Mouse (Mus musculus): ENCODE measurements at regions not wholly inside any gene's neighbourhood (a gene's known extent, or its start where the extent isn't known, plus 50 kb on each side); places are given as distances from the start of the nearest gene placed in this dataset.

DNA sequence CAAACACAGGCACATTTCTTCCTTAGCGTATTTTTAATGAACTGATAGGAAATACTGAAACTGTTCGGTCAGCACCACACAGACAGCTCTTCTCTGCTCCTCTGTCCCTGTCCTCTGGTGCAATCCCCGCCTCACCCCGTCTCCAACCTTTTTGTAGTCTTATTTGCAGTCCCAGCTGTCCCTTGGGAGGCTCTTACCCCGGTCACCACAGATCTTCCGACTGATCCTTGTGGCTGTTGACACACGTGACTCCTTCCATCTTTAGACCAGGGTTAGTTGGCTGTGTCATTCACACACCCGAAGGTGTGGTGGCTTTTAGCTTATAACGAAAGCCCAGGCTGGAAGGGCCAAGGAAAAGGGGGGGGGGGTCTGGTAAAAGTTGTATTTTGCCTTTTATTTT is 56.4 kb downstream of the Cyp26a1 start:
- DNase-seq (ENCODE audit: extremely low spot score) = no peak

DNA sequence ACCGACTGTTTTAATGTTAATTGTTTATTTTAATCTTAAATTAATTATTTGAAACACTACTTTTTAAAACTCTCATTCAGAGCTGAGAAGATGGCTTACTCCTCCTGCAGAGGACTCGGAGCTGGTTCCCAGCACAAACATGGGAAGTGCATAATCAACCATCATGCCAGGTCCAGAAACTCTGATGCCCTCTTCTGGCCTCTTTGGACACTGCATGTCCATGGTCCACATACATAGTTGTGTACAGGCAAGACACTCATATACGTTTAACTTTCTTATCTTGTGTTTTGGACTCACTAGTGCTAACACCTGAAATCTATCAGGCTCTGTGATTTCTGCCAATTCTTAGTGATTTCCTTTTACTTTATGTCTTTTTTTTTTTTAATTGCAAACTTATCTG is 57.8 kb downstream of the Cyp26a1 start:
- DNase-seq (ENCODE audit: extremely low spot score) = no peak

DNA sequence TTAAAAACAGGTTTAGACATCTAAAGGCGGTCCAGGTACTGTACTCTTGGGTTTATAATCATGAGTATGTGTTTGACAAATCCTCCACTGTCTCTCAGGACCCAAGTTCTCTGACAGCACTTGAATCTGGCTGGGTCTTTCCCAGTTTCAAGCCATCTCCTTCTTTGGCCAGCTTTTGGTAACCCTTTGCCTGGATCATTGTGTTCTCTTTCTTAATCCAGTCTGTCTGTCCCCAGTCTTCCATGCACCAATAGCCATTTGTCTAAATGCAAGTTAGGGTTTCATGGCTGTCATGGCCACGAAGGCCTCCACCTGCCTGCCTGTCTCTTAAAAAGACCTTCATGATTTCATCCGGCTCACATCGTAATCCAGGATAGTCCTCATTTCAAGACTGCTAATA is 71.8 kb downstream of the Cyp26a1 start:
- no peak for DNase-seq (ENCODE audit: extremely low spot score)

DNA sequence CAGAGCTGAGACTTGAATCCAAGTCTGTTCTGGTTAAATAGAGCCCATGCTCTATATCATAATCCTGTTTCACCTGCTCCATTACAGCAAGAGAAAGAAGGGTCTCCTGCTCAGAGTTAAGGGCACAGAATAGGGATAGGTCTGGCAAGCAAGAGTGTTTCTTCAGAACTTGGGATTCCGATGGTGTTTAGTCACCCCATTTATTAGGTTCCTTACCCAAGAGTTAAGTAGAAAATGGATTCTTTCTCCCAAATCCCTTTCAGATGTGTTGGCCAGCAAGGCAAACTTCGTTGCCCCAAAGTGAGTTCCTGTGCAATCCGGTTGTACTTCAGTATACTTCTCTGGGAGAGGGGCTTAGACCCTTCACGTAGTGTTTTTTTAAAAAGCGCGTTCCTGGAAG is 74.4 kb downstream of the Cyp26a1 start:
- no peak for DNase-seq (ENCODE audit: extremely low spot score)

DNA sequence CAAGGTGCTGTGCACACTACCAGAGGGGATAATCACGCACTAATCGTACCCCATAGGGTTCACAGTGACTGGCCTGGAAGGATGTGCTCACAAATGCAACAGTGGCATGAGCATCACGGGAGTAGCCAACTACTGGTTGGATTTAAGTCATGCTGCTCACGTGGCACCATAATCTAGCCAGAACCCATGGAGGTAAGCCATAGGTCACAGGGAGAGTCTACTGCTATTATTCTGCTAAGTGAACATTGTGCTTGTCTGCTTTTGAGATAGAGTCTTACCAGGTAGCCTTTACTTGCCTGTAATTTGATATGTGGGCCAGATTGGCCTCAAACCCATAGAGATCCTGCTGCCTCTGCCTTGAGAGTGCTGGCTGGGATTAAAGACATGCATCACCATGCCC is 77.0 kb downstream of the Cyp26a1 start:
- no peak for DNase-seq (ENCODE audit: extremely low spot score)

DNA sequence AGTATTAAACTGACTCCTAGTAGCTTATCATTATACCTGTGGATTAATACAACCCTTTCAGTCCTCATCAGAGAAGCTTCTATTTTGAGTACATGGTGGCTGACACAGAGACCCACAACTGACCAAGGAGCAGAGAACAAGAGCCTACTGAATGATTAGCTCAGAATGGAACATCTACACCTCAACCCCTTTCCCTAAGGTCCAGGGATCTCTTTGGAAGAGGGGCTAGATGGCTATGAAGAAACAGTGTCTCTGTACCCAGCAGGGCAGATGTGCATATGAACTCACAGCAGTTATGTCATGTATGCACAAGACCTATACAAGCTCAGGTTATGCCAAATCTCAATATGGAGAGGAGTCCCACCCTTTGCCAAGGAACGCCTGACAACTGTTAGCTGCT is 77.4 kb downstream of the Cyp26a1 start:
- DNase-seq (ENCODE audit: extremely low spot score) = no peak

DNA sequence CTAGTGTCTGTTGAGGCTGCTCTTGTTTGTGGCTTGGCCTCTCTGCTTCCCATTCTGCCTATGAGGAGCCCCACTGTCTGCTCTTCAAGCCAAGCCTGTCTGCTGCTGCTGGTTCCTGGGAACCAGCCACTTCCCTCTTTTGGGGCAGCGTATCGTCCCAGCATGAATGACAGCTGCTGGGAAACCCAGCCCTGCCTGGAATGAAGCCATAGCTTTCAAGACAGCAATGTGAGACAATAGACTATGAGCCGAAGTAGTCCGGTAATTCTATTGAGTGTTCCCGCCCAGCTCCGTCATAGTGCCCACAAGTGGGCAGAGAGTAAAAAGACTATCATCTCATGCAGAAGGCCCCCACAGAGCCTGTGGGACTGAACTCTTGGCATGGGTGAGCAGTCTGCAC is 80.4 kb downstream of the Cyp26a1 start:
- DNase-seq (ENCODE audit: extremely low spot score) = no peak

DNA sequence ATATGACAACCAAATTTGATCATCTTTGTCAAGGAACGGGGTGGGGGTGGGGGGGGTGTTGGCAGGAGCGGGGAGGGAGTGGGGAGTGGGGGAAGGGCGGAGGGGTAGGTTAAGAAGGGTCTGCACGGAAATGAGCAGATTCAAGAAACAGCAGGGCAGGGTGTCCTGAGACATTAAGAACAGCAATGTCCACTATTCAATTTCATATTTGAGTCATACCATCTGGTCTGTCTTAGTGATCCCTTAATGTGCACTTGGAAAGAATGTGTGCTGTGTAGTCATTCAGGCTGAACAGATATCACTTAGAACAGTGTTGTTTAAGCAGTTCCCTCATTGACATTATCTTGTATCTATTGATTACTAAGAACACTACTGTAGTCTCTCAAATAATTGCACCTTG is 81.0 kb downstream of the Cyp26a1 start:
- no peak for DNase-seq (ENCODE audit: extremely low spot score)

DNA sequence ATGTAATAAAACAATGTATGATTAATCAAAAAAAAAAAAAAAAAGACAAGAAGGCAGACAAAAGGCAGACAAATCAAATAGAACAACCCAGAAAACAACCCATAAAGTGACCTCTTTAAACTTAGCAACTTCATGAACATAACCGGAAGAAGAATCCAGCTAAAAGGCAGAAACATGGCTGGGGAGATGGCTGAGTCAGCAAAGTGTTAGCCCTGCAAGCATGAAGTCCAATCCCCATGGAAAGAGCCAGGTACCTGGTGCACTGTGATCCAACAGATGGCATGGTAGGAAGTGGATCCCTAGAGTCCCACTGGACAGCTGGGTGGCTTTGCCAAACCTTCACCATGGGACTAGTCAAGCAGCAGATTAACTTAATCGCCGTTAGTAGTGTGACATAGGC is 90.9 kb downstream of the Cyp26a1 start:
- DNase-seq (ENCODE audit: extremely low spot score) = no peak

DNA sequence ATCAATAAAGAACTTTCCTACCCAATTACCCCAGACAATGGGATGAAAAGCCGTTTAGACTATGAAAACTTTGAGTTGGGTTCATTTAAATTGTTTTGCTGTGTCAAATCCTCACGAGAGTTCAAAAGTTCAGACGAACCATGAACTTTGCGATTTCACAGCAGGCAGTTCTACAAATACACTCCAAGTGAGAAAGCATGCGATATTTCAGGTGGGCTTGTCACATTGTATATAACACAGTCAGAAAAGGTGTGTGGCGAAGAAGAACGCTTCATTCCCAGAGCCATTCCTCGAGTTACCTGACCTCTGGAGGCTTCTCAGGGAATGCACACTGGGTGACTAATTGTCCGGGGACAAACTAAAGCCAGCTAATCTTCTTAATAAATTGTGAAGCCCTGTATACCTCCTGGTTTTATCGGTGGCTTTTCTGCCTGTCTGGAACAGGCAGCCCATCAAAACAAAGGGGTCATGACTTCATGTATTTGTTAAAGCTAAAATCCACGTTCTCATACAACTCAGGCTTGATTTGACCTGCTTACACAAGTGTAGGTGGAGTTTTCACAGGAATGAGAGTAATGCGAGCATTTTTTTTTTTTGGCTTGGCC is 92.1 kb downstream of the Cyp26a1 start:
- DNase-seq (ENCODE audit: extremely low spot score) = peak; percentile 33

DNA sequence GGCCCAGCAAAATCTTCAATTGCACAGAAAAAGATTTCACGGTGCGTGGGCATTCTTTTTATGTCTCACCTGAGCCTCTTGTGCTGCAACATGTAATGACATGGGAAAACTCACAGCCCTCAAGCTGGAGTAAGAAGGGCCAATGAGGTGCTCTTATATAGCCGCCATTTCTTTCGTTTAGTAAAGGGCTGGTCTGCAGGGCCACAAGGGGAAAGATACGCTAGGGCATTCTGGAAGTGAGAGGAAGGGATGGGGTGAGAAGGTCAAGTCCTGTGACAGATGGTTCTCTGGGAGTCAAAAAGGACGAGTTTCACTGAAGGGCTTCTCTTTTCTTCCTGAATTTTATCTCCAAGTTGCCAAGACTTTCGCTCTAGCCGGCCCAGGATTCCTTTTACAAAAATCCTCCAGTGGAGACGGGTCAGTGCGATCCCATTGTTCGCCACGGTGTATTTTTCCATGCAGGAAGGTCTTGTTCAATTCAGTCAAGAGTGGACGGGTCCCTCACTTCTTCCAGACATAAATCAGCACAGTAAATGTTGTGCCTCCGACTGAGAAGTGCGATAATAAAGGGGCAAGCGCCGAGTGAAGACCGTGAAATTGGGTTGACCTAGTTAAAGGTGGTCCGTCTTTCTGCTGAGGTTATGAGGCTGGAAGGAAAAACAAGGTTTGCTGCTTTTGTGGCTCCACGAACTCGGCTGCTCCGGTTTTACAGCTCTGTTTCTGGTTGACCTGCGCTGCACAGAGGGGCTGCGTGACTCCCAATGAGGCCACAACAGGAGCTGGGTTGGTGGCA is 92.9 kb downstream of the Cyp26a1 start:
- peak; percentile 59 for DNase-seq (ENCODE audit: extremely low spot score)

DNA sequence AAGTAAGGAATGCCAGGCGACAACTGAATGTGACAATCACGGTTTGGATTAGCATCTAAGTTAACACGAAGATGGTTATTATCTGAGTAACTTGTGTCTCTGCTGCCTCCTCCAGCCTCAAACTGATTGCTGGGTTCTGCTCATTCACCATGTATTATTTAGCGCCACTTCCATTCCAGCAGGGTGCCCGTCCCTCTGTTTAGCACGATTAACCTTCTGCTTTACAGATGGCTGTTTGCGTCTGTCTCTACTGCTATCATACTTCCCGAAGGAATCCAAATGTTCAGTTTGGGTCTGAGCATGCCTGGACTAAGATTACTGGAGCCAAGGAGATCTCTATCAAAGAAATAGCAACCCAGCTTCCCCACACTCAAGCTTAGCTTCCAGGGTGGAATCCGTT is 95.6 kb downstream of the Cyp26a1 start:
- no peak for DNase-seq (ENCODE audit: extremely low spot score)

DNA sequence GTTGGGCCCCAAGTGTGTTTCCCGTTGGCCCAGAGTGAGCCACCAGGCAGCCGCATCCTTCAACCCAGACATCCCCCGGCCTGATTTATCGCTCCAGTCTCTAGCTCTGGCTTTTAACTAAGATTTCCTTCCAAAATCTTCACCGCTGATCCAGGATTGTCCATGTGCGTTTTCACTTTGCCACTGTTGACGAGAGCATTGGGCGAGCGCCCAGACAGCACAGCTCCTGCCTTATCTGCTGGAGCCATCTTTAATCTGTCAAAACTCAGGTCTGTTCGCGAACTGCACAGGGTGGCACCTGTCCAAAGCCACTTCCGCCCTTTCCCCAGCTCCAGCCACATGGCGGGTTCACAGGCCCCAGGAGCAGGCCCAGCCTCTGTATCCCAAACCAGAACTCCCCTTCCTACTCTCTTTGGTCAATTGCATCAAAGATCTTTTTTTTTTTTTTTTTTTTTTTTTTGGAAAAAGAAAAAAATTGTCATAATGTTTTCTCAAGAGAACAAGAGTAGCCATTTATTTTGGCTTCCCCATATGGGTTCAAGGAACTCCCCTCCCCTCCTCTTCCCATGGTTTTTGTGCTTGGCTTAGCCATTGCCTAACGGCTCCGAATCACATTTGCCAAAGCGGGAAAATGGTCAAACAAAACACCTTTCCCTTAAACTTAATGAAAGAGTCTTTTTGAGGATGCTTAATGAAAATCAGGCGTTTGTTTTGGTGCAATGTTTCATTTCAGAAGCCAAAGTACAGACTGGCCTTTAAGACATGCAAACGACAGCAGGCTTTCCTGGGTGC is 98.2 kb downstream of the Cyp26a1 start:
- DNase-seq (ENCODE audit: extremely low spot score) = no peak

DNA sequence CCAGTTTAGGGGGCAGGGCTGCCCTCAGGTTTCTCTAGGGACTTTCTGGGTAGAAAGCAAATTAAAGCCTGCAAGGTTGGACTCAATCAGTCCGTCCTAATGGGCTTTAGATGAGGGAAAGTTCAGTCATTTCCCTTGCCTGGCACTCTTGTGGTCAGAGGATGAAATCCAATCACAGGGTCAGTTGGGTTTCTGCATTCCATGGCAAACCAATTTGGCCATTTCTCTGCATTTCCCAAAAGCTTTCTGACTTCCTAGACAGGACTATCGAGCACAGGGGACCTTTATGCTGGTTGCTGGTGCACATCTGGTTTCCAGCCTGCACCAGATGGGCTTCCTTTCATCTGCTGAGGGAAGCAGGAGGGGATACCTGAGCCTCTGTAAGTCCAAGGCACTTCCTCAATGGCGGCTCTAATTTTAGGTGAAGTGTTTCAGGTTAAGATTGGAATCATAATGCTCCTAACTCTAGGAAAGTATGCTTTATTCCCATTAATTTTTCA is 102.6 kb downstream of the Cyp26a1 start:
- DNase-seq (ENCODE audit: extremely low spot score) = no peak

DNA sequence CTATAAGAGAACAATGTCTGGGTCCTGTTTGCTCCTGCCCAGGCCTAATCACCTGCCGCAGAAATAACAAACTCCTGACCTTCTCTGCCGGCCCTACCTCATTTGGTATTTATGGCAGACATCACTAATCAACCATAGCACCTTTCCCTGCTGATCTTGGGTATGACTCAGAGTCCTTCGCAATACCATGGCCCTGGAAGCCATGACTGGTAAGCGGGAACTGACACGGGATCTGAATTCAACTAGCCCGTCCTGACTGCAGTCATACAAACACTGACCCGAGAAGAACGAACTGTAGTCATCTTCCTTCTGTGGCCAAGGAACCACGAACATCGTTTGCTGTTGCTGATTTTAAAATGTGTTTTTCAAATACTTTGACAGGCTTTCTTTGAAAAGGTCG is 112.1 kb downstream of the Cyp26a1 start:
- DNase-seq (ENCODE audit: extremely low spot score) = no peak

DNA sequence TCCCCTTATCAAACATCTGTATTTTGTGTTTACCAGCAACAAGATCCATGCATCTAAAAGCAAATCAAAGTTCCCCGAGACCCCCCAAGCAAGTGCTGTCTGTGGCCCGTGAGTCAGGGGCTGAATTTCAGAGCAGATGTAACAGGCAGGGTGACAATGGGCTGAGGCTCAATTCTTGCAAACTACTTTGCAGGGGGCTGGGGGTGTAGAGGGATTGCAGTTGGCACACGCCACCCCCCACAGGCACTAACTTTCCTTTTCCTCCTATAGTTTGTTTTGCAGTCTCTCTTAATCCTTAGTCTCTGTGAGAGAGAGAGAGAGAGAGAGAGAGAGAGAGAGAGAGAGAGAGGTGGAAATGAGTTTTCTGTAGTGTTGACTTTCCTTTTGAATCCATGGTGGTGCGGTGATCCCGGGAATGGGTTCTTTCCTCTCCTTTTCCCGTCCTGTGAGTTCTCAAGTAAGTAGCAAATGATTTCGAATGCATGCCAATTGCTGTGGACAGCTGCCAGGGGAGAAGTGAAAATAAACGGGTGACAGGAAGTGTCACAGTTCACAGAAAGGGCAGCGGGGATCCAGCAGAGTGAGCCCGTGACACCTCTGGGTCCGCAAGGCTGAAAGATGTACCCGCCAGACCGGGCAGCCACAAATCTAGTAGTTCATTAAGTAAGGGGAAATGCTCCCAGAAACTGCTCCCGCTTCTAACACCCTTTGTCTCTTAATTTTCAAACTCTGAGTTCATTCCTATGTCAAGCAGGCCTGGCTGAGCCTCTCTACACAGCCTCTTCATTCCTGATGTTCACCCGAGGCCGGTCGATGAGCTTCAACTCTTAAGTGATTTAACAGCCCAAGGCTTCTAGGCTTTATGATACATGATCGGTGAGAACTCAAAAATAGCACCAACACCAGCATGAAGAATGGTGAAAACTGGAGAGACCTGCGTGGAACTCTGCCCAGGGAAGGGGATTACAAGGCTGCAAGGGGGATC is 116.8 kb downstream of the Cyp26a1 start:
- peak; percentile 55 for DNase-seq (ENCODE audit: extremely low spot score)

DNA sequence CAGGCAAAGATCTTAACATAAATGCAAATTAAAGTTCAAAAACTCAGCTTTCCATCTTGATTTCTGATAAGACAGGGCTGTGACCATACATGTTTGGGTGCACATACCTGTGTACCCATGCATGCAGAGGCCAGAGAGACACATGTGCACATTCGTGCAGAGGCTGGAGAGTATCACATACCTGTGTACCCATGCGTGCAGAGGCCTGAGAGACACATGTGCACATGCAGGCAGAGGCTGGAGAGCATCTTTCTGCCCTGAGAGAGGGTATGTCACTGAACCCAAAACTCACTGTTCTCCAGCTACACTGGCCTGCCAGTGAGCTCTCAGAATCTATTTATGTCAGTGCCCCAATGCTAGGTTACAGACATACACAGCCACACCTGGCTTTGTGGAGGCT is 118.0 kb downstream of the Cyp26a1 start:
- peak; percentile 9 for DNase-seq (ENCODE audit: extremely low spot score)

DNA sequence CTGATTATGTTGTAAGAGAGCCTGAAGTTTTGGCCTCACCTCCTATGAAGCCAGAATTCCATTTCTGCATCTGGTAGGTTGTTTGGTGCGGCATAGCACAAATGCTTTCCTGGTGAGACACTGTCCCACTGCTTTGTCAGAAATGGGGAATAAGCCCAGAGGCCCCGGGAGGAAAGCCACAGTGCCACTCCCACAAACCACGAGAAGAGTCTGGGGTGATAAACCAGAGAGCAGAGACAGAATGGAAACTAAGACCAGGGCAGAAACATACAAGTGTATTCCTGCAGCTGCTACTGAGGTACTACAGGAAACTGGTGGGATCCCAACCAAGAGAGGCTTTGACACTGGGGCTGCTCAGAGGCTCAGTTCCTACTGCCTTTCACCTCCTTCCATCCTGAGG is 123.6 kb downstream of the Cyp26a1 start:
- DNase-seq (ENCODE audit: extremely low spot score) = no peak

DNA sequence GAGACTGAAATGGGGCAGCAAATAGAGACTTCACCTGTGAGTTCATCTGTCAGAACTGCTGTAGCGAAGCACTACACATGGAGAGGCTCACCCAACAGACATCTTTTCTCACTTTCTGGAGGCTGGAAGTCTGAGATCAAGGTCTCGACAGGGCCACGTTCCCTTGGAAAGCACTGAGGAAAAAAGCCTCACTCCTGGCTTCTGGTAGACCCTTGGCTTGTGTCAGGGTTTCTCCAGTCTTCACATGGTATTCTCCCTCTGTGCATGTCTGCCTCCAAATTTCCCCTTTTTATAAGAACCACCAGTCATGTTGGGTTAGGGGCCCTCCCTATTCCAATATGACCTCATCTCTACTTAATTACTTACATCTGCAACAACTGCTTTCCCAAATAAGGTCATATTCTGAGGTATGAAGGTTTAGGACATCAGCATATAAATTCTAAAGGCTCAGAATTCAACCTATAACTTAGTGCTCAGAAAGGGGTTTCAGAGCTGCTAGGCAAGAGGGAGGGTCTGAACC is 124.1 kb downstream of the Cyp26a1 start:
- no peak for DNase-seq (ENCODE audit: extremely low spot score)

DNA sequence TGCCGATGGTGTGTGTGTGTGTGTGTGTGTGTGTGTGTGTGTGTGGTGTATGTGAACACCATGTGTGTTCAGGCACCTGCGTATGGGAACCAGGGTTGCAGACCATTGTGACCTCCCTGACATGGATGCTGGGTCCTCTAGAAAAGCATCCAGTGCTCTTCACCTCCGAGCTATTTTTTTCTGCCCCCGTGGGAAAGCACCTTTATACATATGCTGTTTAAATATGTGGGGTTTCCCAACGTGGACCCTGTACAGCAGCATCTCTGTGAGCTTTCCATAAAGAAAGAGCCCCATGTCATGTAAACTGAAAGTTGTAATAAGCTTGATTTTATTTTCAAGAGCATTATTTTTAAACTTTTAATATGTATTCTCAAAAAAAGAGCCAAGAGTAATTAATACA is 126.6 kb downstream of the Cyp26a1 start:
- no peak for DNase-seq (ENCODE audit: extremely low spot score)

DNA sequence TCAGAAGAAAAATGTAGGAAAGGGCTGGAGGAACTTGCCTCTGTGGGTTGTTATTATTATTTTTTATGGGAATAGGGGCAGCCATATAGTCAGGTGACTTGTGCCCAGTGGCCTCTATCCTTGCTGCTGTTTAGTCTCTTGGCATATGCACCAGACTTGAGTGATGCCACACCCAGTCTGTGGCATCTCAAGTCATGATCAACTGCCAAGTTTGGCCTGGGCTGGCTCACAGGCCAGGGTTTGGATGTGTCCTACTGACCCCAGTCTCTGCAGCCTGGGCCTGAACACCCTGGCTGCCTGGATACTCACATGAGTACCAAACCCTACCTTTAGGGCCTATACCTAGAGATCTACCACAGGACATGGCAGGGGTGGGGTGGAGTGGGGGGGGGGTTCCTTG is 133.8 kb downstream of the Cyp26a1 start:
- DNase-seq (ENCODE audit: extremely low spot score) = no peak

All from embryo, embryonic 9.5 days (tissue).